Mouse (Mus musculus) cerebellum, adult 2 months (tissue): Measurements from ENCODE around the gene Gm45208.

Experiments used
- CTCF ChIP-seq: fragments of 200-500 bp; IDR thresholded peaks from 2 replicates; pipeline ENCODE4 v1.5.1; 2011; ENCODE audit warnings: low read depth, mild to moderate bottlenecking, control low read depth, low read length, moderate library complexity, borderline replicate concordance; ENCODE audit not compliant: insufficient read depth
- POLR2A ChIP-seq: fragments of 200-500 bp; IDR thresholded peaks from 2 replicates; pipeline ENCODE4 v1.6.1; 2011; ENCODE audit warnings: low read length, control low read depth, borderline replicate concordance; ENCODE audit not compliant: insufficient read depth

DNA sequence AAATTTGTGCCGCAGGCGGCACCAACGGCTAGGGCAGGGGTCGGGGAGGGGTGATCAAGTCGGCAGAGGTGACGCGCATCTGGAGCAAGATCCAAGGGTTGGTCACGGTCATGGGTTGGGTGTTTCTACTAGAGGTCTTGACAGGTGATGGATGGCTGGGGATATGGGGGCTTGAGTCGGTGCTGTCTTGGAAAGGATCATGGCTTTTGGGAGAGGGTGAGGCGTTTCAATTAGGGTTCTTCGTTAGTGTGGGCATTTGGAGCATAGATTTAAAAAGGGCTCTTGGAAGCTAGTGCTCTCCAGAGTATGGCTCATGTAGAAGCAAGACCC, 202 bp downstream of the Gm45208 start:
- TF ChIP-seq CTCF (no peak), POLR2A (no peak)
